Mouse (Mus musculus) small intestine, adult 2 months (tissue): ENCODE measurements around the gene Ascl3.

ENCODE experiments used
- CTCF ChIP-seq: fragments of 200-500 bp; IDR thresholded peaks from 2 replicates; pipeline ENCODE4 v1.5.1; 2012; ENCODE audit warnings: low read depth, mild to moderate bottlenecking, control low read depth, inconsistent platforms, low read length, moderate library complexity, mixed read lengths; ENCODE audit not compliant: insufficient replicate concordance, insufficient read length; ENCODE audit errors: extremely low read depth
- POLR2A ChIP-seq: fragments of 200-500 bp; IDR thresholded peaks from 2 replicates; pipeline ENCODE4 v1.6.1; 2012; ENCODE audit warnings: low read depth, mild to moderate bottlenecking, control low read depth, inconsistent platforms, low read length, moderate library complexity

- no peak for TF ChIP-seq CTCF
- TF ChIP-seq POLR2A = no peak
Observed at GRCm38 (mm10) chr7:109764009-109764408, 32.5 kb upstream of the Ascl3 start.
